Comparison of ENCODE assay signal across 8 mouse cellular contexts in the genomic region with DNA sequence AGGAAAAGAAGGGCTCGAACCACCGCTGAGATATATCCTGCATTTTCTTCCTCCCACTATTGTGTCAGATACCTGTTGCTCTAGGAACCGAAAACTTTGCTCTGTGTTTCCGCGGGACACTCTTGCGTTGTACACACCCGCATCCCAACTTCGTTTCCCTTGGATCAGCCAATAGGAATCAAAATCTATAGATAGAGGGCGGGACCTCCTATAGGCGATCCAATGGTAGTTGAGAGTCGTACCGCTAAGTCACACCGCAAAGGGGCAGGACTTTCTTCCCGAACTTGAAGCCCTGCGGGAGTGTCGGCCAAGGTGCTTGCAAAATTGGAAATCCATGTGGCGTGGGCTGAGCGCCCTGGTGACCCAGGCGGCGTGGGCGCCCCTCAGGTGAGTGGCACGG. TPM values are rescaled to one million over a fixed set of nuclear protein-coding genes. Genes with fewer than 3 reads are reported as not detected.
DNase-seq lines count a peak whose midpoint lies in the region; ATAC-seq lines count a peak whose summit lies in the region.

No protein-coding gene starts in this region.

- H3K36me3 ChIP-seq in hindbrain, embryonic 16.5 days (ENCODE audit: control insufficient read depth, insufficient read depth, low read length), result peaks cover 21% of the 10 kb centered on the region
- H3K36me3 ChIP-seq in macrophage (ENCODE audit: inconsistent target), result peaks cover 18% of the 10 kb centered on the region; the same call in 1 of the 2 replicates

- peak overlapping the region; percentile 98 for H3K4me2 ChIP-seq in hindbrain, embryonic 16.5 days (ENCODE audit: low read length)

- H3K4me3 ChIP-seq in hindbrain, embryonic 16.5 days (ENCODE audit: low read length), result peak overlapping the region; percentile 59
- peak overlapping the region; percentile 72 for H3K4me3 ChIP-seq in macrophage (ENCODE audit: inconsistent target)

- ATAC-seq in hindbrain, embryonic 16.5 days, result peak; percentile 87

- peaks cover 12% of the 10 kb centered on the region for H3K79me2 ChIP-seq in macrophage (ENCODE audit: inconsistent target)

- H3K4me1 ChIP-seq in hindbrain, embryonic 16.5 days (ENCODE audit: control insufficient read depth, insufficient read depth, low read depth, low read length), result peaks cover 31% of the 10 kb centered on the region

- peak overlapping the region; percentile 74 for H3K9ac ChIP-seq in hindbrain, embryonic 16.5 days (ENCODE audit: low read depth, low read length)

- no peaks in the 10 kb centered on the region for H3K27me3 ChIP-seq in hindbrain, embryonic 16.5 days (replicated peaks; ENCODE audit: control insufficient read depth, insufficient read depth, low read length)

- under 1% methylated on average over 22 of the region's 22 CpGs for WGBS in hindbrain, embryonic 16.5 days
- WGBS in macrophage (ENCODE audit: missing documents), result 0% methylated on average over 22 of the region's 22 CpGs

- no peaks in the 10 kb centered on the region for H3K9me3 ChIP-seq in hindbrain, embryonic 16.5 days (ENCODE audit: control insufficient read depth, low read length)

- peak; percentile 89 for DNase-seq in T-cell, adult 2 months (ENCODE audit: low spot score)
- peak; percentile 81 to 87 for DNase-seq in cerebellum, postnatal 36 days
- peak; percentile 95 for DNase-seq in gastrocnemius, adult 18-20 months (ENCODE audit: low spot score)
- DNase-seq in left cerebral cortex, adult 18-20 months (ENCODE audit: low spot score in 2 of 2), result peak; percentile 80 to 83
- DNase-seq in right cerebral cortex, adult 18-20 months, result peak; percentile 90
- peak; percentile 80 for DNase-seq in urinary bladder, postnatal 25 days (ENCODE audit: low spot score)

- 0 out of 2 replicates have a peak overlapping the region, but pooled peaks have one; percentile 79 for H3K27ac ChIP-seq in hindbrain, embryonic 16.5 days (ENCODE audit: low read depth, low read length)
- H3K27ac ChIP-seq in macrophage, result peak overlapping the region; percentile 62

RNA-seq across cellular contexts. Expression of a gene that starts 0.6 kb away (rescaled TPM):
- 10 to 100 TPM; 10.0 to 10.5 TPM for total RNA-seq in gastrocnemius, adult 18-20 months (2021)
- 14.0 and 14.6 TPM in 2 replicates for polyA plus RNA-seq in hindbrain, embryonic 16.5 days (2015; fragmentation: Nextera tagmentation; extraction: Ambion mirVana)
- total RNA-seq in left cerebral cortex, adult 18-20 months (2021), result 10 to 100 TPM; 29.3 to 36.7 TPM
- total RNA-seq in macrophage (2018; cell fraction: chromatin; rRNA removed), result 10 to 100 TPM in 19 of 26 experiments, 1 to 10 TPM in 7; 1.5 to 39.5 (median 21.6) TPM
- total RNA-seq in macrophage (2018; cell fraction: cytosol; rRNA removed), result 10 to 100 TPM in 17 of 26 experiments, 1 to 10 TPM in 9; 3.7 to 17.6 (median 12.6) TPM
- 10 to 100 TPM in 19 of 26 experiments, 1 to 10 TPM in 7; 2.7 to 32.3 (median 14.0) TPM for total RNA-seq in macrophage (2018; cell fraction: nucleus; rRNA removed)
- polyA plus RNA-seq in macrophage (2018), result 4.0 to 12.7 TPM (median 11.4 TPM) in 3 replicates

RNA-seq across cellular contexts. Expression of a gene that starts 2.7 kb away (rescaled TPM):
- 10 to 100 TPM; 14.6 to 16.0 TPM for total RNA-seq in gastrocnemius, adult 18-20 months (2021)
- polyA plus RNA-seq in hindbrain, embryonic 16.5 days (2015; fragmentation: Nextera tagmentation; extraction: Ambion mirVana), result 2.3 and 4.5 TPM in 2 replicates
- 10 to 100 TPM; 56.2 to 58.6 TPM for total RNA-seq in left cerebral cortex, adult 18-20 months (2021)
- total RNA-seq in macrophage (2018; cell fraction: chromatin; rRNA removed), result 10 to 100 TPM in 25 of 26 experiments, 1 to 10 TPM in 1; 8.5 to 42.4 (median 23.5) TPM
- total RNA-seq in macrophage (2018; cell fraction: cytosol; rRNA removed), result 1 to 10 TPM; 4.7 to 9.2 (median 6.8) TPM
- 10 to 100 TPM in 23 of 26 experiments, 1 to 10 TPM in 3; 7.0 to 31.2 (median 19.1) TPM for total RNA-seq in macrophage (2018; cell fraction: nucleus; rRNA removed)
- 3.4 to 7.2 TPM (median 6.4 TPM) in 3 replicates for polyA plus RNA-seq in macrophage (2018)

RNA-seq across cellular contexts. Expression of a gene that starts 19.5 kb away (rescaled TPM):
- total RNA-seq in gastrocnemius, adult 18-20 months (2021), result 10 to 100 TPM; 28.4 to 31.7 TPM
- polyA plus RNA-seq in hindbrain, embryonic 16.5 days (2015; fragmentation: Nextera tagmentation; extraction: Ambion mirVana), result 240 and 247 TPM in 2 replicates
- total RNA-seq in left cerebral cortex, adult 18-20 months (2021), result 10 to 100 TPM; 76.7 to 86.1 TPM
- total RNA-seq in macrophage (2018; cell fraction: chromatin; rRNA removed), result 10 to 100 TPM; 25.9 to 80.6 (median 51.8) TPM
- 10 to 100 TPM; 45.7 to 57.6 (median 51.8) TPM for total RNA-seq in macrophage (2018; cell fraction: cytosol; rRNA removed)
- total RNA-seq in macrophage (2018; cell fraction: nucleus; rRNA removed), result 10 to 100 TPM; 26.9 to 62.9 (median 43.8) TPM
- polyA plus RNA-seq in macrophage (2018), result 36.3 to 50.7 TPM (median 38.5 TPM) in 3 replicates

RNA-seq across cellular contexts. Expression of a gene that starts 23.1 kb away (rescaled TPM):
- total RNA-seq in gastrocnemius, adult 18-20 months (2021), result 10 to 100 TPM; 11.1 to 12.0 TPM
- polyA plus RNA-seq in hindbrain, embryonic 16.5 days (2015; fragmentation: Nextera tagmentation; extraction: Ambion mirVana), result 12.0 and 12.5 TPM in 2 replicates
- total RNA-seq in left cerebral cortex, adult 18-20 months (2021), result 1 to 10 TPM; 9.4 to 9.5 TPM
- total RNA-seq in macrophage (2018; cell fraction: chromatin; rRNA removed), result not detected
- total RNA-seq in macrophage (2018; cell fraction: cytosol; rRNA removed), result under 1 TPM in 13 of 26 experiments, not detected in 13; 0.03 to 0.30 (median 0.09) TPM
- not detected for total RNA-seq in macrophage (2018; cell fraction: nucleus; rRNA removed)
- polyA plus RNA-seq in macrophage (2018), result 0.28 to 0.96 TPM in 2 of 3 replicates, not detected in the other

RNA-seq across cellular contexts. Expression of a gene that starts 23.7 kb away (rescaled TPM):
- total RNA-seq in gastrocnemius, adult 18-20 months (2021), result 10 to 100 TPM; 65.5 to 71.4 TPM
- 168 and 172 TPM in 2 replicates for polyA plus RNA-seq in hindbrain, embryonic 16.5 days (2015; fragmentation: Nextera tagmentation; extraction: Ambion mirVana)
- 10 to 100 TPM; 58.6 to 61.4 TPM for total RNA-seq in left cerebral cortex, adult 18-20 months (2021)
- total RNA-seq in macrophage (2018; cell fraction: chromatin; rRNA removed), result 10 to 100 TPM in 6 of 26 experiments, 1 to 10 TPM in 11, not detected in 9; 1.4 to 18.2 (median 7.3) TPM
- 10 to 100 TPM; 47.2 to 99.6 (median 71.8) TPM for total RNA-seq in macrophage (2018; cell fraction: cytosol; rRNA removed)
- 10 to 100 TPM in 16 of 26 experiments, 1 to 10 TPM in 10; 4.4 to 33.6 (median 18.9) TPM for total RNA-seq in macrophage (2018; cell fraction: nucleus; rRNA removed)
- 46.4 to 67.5 TPM (median 63.1 TPM) in 3 replicates for polyA plus RNA-seq in macrophage (2018)

Comparison
In these comparisons a context has a peak if more than half of its experiments do, and no peak if none do; other contexts are left out.
1. Peak in every context shown above with its lines: DNase-seq, ATAC-seq, H3K4me3 ChIP-seq and H3K27ac ChIP-seq.